Mouse (Mus musculus): ENCODE results near the gene Rtn1. TPM values are rescaled to one million over a fixed set of nuclear protein-coding genes. Genes with fewer than 3 reads are reported as not detected.
A peak's percentile ranks its signal among the peaks of the same experiment; 100 is the strongest.

Gene Rtn1
- polyA plus RNA-seq, 2 experiments, result 2.4 to 5.9 TPM

DNA sequence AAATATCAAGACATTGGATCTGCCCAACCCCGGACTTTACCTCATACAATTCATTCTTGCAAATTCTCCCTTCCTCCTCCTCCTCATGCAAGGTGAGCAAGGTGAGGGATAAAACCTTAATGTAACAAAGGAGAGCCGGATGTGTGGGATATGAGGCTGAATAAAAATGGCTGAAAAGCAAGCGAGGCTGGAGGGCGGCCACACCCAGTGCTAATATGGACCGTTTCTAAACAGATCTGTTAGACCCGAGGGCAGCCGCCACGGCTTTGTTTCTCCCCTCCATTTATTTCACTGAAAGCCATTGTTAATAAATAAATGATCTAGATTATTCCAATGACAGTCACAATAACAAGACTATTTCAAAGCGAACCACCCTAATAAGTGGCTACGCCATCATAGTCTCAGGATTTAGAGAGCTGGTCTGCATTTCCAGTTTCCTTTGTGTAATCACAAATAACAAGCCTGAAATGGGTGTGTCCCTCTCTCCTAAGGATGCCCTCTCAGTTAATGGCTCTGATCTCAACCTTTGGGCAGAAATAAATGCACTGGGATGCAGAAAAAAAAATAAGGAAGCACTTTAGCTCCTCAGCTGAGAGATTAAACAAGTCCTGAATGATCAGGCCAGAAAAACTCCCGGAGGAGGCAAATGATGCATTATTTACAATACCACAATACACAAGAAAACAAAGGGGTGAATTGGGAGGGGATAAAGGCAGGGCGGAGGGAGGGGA is 173.1 kb downstream of the Rtn1 start:
- Histone ChIP-seq H3K4me3 (replicated peaks; ENCODE audit: low read length) (peak overlapping the region; percentile 48), H3K36me3 (ENCODE audit: control insufficient read depth, insufficient read depth, low read length) (no peaks in the 10 kb centered on the region), H3K9me3 (ENCODE audit: control insufficient read depth, low read length) (no peaks in the 10 kb centered on the region), H3K4me2 (replicated peaks; ENCODE audit: low read depth, low read length, severe bottlenecking) (peak overlapping the region; percentile 92), H3K27ac (replicated peaks; ENCODE audit: low read depth, low read length) (no peak overlapping the region), H3K4me1 (ENCODE audit: control insufficient read depth, insufficient read depth, low read length) (no peaks in the 10 kb centered on the region), H3K9ac (ENCODE audit: low read depth, low read length, severe bottlenecking) (peak overlapping the region; percentile 47; the same call in 1 of the 2 replicates), H3K27me3 (ENCODE audit: control insufficient read depth, insufficient read depth, low read length) (peaks cover 13% of the 10 kb centered on the region)
- ATAC-seq (ENCODE audit: low FRiP score, low read depth), result no peak
- WGBS, result 56% methylated on average over 12 of the region's 12 CpGs
- no peak for TF ChIP-seq POLR2A (IDR thresholded peaks at IDR 0.05; ENCODE audit: borderline replicate concordance, extremely low read depth, insufficient read depth, insufficient read length)
- DNase-seq (ENCODE audit: low spot score), result no peak

DNA sequence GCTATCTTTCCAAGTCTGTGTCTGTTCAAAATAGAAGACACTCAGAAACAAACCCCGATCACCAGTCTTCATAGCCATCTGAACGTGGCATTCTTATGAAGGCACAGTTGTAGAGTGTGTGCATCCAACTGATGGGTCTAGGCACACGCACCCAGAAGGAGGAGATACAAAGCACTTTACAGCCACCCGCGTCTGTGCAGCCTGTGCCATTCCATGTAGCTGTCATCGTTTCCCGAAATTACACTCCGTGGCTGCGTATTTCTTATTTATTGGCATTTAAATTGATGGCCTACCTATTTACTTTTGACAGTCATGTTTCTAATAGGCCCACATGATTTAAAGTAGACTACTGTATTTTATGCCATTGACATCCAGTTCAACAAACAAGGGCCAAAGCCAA is 173.9 kb downstream of the Rtn1 start:
- TF ChIP-seq POLR2A (IDR thresholded peaks at IDR 0.05; ENCODE audit: borderline replicate concordance, extremely low read depth, insufficient read depth, insufficient read length), result no peak
- H3K4me3 ChIP-seq (replicated peaks; ENCODE audit: low read length), result no peak overlapping the region
- H3K9ac ChIP-seq (ENCODE audit: low read depth, low read length, severe bottlenecking), result no peak overlapping the region
- no peaks in the 10 kb centered on the region for H3K4me1 ChIP-seq (ENCODE audit: control insufficient read depth, insufficient read depth, low read length)
- DNase-seq (ENCODE audit: low spot score) (no peak), ATAC-seq (ENCODE audit: low FRiP score, low read depth) (no peak)
- no peak overlapping the region for H3K4me2 ChIP-seq (replicated peaks; ENCODE audit: low read depth, low read length, severe bottlenecking)
- no peaks in the 10 kb centered on the region for H3K36me3 ChIP-seq (ENCODE audit: control insufficient read depth, insufficient read depth, low read length)
- 82% methylated on average over 9 of the region's 9 CpGs for WGBS
- no peak overlapping the region for H3K27ac ChIP-seq (replicated peaks; ENCODE audit: low read depth, low read length)
- H3K9me3 ChIP-seq (ENCODE audit: control insufficient read depth, low read length), result no peaks in the 10 kb centered on the region
- H3K27me3 ChIP-seq (ENCODE audit: control insufficient read depth, insufficient read depth, low read length), result peaks cover 13% of the 10 kb centered on the region

GRCm38 (mm10) chr12:72234151-72234550 is 174.7 kb downstream of the Rtn1 start:
- Histone ChIP-seq H3K27ac (replicated peaks; ENCODE audit: low read depth, low read length) (no peak overlapping the region), H3K9ac (ENCODE audit: low read depth, low read length, severe bottlenecking) (no peak overlapping the region), H3K4me1 (ENCODE audit: control insufficient read depth, insufficient read depth, low read length) (no peaks in the 10 kb centered on the region), H3K4me2 (replicated peaks; ENCODE audit: low read depth, low read length, severe bottlenecking) (no peak overlapping the region), H3K9me3 (ENCODE audit: control insufficient read depth, low read length) (no peaks in the 10 kb centered on the region), H3K4me3 (replicated peaks; ENCODE audit: low read length) (no peak overlapping the region), H3K36me3 (ENCODE audit: control insufficient read depth, insufficient read depth, low read length) (no peaks in the 10 kb centered on the region), H3K27me3 (ENCODE audit: control insufficient read depth, insufficient read depth, low read length) (peaks cover 13% of the 10 kb centered on the region)
- ATAC-seq (ENCODE audit: low FRiP score, low read depth) (no peak), DNase-seq (ENCODE audit: low spot score) (no peak)
- WGBS, result 91% methylated on average over 3 of the region's 3 CpGs
- TF ChIP-seq POLR2A (IDR thresholded peaks at IDR 0.05; ENCODE audit: borderline replicate concordance, extremely low read depth, insufficient read depth, insufficient read length), result no peak

DNA sequence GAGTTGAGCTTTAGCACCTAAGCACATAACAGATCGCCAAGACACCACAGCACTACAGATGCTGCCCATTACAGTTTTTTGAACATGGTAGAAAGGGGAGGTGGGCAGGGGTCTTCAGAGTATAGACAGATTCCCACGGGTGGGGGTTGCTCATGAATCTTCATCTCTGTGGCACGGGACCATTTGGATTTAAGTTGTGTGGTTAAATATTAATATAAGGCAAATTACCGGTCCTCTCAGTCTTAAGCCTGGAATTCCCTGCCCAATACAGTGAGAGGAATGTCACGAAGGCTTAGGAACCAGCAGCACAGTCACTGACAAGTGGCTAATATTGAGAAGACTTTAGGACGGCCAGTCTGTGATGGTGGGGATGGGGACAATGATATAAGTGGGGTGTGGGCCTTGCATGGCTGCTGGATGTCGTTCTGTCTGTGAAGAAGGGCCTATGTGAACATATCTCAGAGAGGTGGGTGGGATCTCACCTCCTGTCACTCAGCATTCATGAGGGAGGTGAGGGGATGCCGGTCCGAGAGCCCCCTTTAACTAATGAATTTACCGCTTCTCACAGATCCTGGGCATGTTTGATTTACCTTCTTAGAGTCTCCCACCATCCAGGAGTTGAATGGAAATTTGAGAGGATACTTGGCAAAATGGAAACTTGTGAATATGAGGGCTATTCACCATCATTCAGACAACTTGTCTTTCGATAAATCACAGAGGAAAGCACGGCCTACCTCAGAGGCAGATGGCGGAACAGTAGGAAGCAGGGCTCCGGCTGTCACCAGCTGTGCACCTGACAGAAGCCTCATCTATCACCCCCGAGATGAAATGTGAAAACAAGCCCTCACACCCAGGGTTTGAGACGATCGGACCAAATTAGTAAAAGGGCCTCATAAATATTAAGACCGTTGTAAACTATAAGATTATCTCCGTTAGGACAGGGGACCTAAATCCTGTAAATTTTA is 175.7 kb downstream of the Rtn1 start:
- 83% methylated on average over 19 of the region's 19 CpGs for WGBS
- H3K4me3 ChIP-seq (replicated peaks; ENCODE audit: low read length), result no peak overlapping the region
- H3K27ac ChIP-seq (replicated peaks; ENCODE audit: low read depth, low read length), result no peak overlapping the region
- no peaks in the 10 kb centered on the region for H3K36me3 ChIP-seq (ENCODE audit: control insufficient read depth, insufficient read depth, low read length)
- no peak for ATAC-seq (ENCODE audit: low FRiP score, low read depth)
- TF ChIP-seq POLR2A (IDR thresholded peaks at IDR 0.05; ENCODE audit: borderline replicate concordance, extremely low read depth, insufficient read depth, insufficient read length), result no peak
- H3K27me3 ChIP-seq (ENCODE audit: control insufficient read depth, insufficient read depth, low read length), result peaks cover 13% of the 10 kb centered on the region
- H3K4me1 ChIP-seq (ENCODE audit: control insufficient read depth, insufficient read depth, low read length), result no peaks in the 10 kb centered on the region
- no peak for DNase-seq (ENCODE audit: low spot score)
- no peak overlapping the region for H3K9ac ChIP-seq (ENCODE audit: low read depth, low read length, severe bottlenecking)
- H3K9me3 ChIP-seq (ENCODE audit: control insufficient read depth, low read length), result no peaks in the 10 kb centered on the region
- H3K4me2 ChIP-seq (replicated peaks; ENCODE audit: low read depth, low read length, severe bottlenecking), result no peak overlapping the region

DNA sequence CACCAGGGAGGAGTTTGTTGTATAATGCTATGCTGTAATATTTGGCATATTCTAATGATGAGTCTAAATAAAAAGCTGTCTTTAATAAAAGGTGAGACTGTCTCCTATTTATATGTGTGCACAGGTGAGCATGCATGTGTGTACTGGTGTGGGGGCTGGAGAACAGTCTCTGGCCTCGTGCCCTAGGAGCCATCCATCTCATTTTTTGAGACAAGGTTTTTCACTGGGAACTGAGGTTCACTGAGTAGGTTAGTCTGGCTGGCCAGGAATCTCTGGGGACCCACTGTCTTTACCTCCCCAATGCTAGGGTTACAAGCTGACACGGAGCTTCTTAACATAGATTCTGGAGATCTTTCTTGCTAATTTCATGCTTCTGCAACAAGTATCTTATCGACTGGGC is 176.7 kb downstream of the Rtn1 start:
- no peak overlapping the region for H3K4me2 ChIP-seq (replicated peaks; ENCODE audit: low read depth, low read length, severe bottlenecking)
- no peaks in the 10 kb centered on the region for H3K9me3 ChIP-seq (ENCODE audit: control insufficient read depth, low read length)
- no peak overlapping the region for H3K27ac ChIP-seq (replicated peaks; ENCODE audit: low read depth, low read length)
- peaks cover 7% of the 10 kb centered on the region; the same call in 1 of the 2 replicates for H3K27me3 ChIP-seq (ENCODE audit: control insufficient read depth, insufficient read depth, low read length)
- H3K9ac ChIP-seq (ENCODE audit: low read depth, low read length, severe bottlenecking), result no peak overlapping the region
- DNase-seq (ENCODE audit: low spot score), result no peak
- H3K36me3 ChIP-seq (ENCODE audit: control insufficient read depth, insufficient read depth, low read length), result no peaks in the 10 kb centered on the region
- no peaks in the 10 kb centered on the region for H3K4me1 ChIP-seq (ENCODE audit: control insufficient read depth, insufficient read depth, low read length)
- H3K4me3 ChIP-seq (replicated peaks; ENCODE audit: low read length), result no peak overlapping the region
- no peak for TF ChIP-seq POLR2A (IDR thresholded peaks at IDR 0.05; ENCODE audit: borderline replicate concordance, extremely low read depth, insufficient read depth, insufficient read length)
- 84% methylated on average over 3 of the region's 3 CpGs for WGBS
- ATAC-seq (ENCODE audit: low FRiP score, low read depth), result no peak
